Mouse (Mus musculus) spleen, adult 2 months (tissue): Measurements from ENCODE around the gene Rwdd2a. TPM values are rescaled to one million over a fixed set of nuclear protein-coding genes. Genes with fewer than 3 reads are reported as not detected.
"Not testable (repeated sequence)": the region's sequence is repeated elsewhere in the genome, so short reads cannot be mapped to it uniquely, and the experiment has no call there.

Experiments used
- DNase-seq, 2 experiments: peaks; one replicate each; pipeline versions ENCODE4 v3.0.0 to v3.0.0-alpha.2; 2012 to 2021; ENCODE audit warnings: low spot score in 2 of 2, low read depth in 1 of 2
- H3K27ac ChIP-seq: fragments of 200-500 bp; 2 replicates; pipeline ENCODE4 v1.5.1; 2012; ENCODE audit warnings: low read length, inconsistent platforms; ENCODE audit not compliant: insufficient read depth
- H3K27me3 ChIP-seq: fragments of 200-500 bp; 2 replicates; pipeline ENCODE4 v1.6.1; 2012; ENCODE audit warnings: mild to moderate bottlenecking, moderate library complexity, low read length, inconsistent platforms; ENCODE audit not compliant: control insufficient read depth, insufficient read depth
- H3K36me3 ChIP-seq: fragments of 200-500 bp; 2 replicates; pipeline ENCODE4 v1.6.1; 2012; ENCODE audit warnings: mild to moderate bottlenecking, low read length, inconsistent platforms; ENCODE audit not compliant: control insufficient read depth, insufficient read depth
- H3K4me1 ChIP-seq: fragments of 200-500 bp; 2 replicates; pipeline ENCODE4 v1.6.1; 2011; ENCODE audit warnings: inconsistent platforms; ENCODE audit not compliant: control insufficient read depth, insufficient read depth, insufficient read length
- H3K4me3 ChIP-seq: fragments of 200-500 bp; 2 replicates; pipeline ENCODE4 v1.5.1; 2011; ENCODE audit warnings: mild to moderate bottlenecking, inconsistent platforms; ENCODE audit not compliant: insufficient read depth, insufficient read length; ENCODE audit errors: extremely low read depth
- CTCF ChIP-seq: fragments of 200-500 bp; IDR thresholded peaks from 2 replicates; pipeline ENCODE4 v1.5.1; 2011; ENCODE audit warnings: mild to moderate bottlenecking, inconsistent platforms; ENCODE audit not compliant: insufficient read depth, insufficient read length, insufficient replicate concordance; ENCODE audit errors: extremely low read depth
- POLR2A ChIP-seq: fragments of 200-500 bp; IDR thresholded peaks from 2 replicates; pipeline ENCODE4 v1.6.1; 2011; ENCODE audit warnings: low read depth, low read length, inconsistent platforms
- WGBS: fragments of 180-500 bp; shearing (Covaris S2); methylation state at CpG from one replicate; pipeline ENCODE4 v1.1.7; 2018; 5-methylcytosine and 5-hydroxymethylcytosine counted together
- polyA plus RNA-seq: library from polyadenylated mRNA; depleted of rRNA; stranded (reverse); fragments of >200 nt; gene quantifications from 2 replicates; pipeline ENCODE4 v1.2.3, GENCODE M21; 2012

Rwdd2a gene
- polyA plus RNA-seq, 1 experiment = 0.96 TPM

DNA sequence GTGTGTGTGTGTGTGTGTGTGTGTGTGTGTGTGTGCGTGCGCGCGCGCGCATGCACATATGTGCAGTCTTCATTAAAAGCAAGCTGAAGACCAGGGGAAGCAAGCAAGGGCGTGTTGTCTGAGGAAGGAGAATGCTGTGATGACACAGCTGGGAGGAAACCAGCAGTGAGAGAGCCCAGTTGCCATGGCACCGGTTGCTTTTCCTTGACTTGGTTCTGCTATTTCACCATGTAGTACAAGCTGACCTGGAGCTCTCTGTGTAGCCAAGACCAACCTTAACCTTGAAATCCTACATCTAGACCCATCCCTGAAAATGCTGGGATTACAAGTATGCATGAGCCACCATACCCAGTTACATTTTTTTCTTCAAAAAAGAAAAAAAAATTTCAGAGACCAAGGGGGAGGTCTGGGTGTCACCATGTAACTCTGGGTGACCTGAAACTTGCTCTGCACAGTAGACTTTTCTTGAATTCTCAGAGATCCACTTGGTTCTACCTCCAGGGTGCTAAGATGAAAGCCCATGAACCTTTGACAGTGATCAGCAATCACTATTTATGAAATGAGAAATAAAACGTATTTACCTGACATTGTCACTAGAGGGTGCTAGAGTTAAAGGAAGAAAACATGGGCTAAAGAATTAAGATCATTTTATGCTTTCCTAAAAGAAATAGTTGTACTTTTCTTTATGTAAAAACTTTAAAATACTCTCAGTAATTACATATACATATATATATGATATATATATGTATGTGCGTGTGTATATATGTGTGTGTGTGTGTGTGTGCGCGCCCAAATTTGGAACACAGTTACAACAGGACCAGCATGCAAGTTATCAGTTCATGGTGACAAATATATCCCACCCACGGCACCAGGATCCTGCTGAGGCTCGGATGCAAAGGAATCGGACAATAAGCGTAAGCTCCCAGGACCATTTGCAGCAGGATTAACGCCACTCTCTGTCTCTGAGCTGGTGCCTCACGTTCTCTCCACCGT, 21.2 kb downstream of the Rwdd2a start:
- DNase-seq = no peak
- Histone ChIP-seq H3K36me3 (no peaks in the 10 kb centered on the region), H3K4me3 (no peak overlapping the region), H3K4me1 (no peaks in the 10 kb centered on the region), H3K27me3 (no peaks in the 10 kb centered on the region), H3K27ac (no peak overlapping the region)
- WGBS = 71% methylated on average over 19 of the region's 19 CpGs
- no peak for TF ChIP-seq POLR2A
- no peak for TF ChIP-seq CTCF

DNA sequence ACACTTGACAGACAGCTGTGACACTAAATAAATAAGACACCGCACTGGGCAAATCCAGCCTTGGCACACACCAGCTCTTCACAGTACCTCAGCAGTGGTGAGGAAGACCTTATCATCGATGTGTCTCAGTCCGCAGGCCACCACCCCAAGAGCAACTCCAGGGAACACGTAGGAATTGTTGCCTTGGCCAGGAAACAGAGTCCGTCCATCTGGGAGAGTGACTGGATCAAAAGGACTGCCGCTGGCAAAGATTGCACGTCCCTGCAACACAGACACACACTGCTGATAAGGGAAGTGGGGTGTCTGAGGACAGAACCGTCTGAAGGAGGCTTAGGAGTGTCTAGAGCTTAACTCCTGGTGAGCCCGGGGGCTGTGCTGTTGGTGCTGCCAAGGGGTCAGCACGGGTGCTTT, 22.6 kb downstream of the Rwdd2a start:
- WGBS = 76% methylated on average over 10 of the region's 10 CpGs
- H3K27me3 ChIP-seq, H3K4me3 ChIP-seq, H3K4me1 ChIP-seq, H3K36me3 ChIP-seq, H3K27ac ChIP-seq, DNase-seq: not testable (repeated sequence)

DNA sequence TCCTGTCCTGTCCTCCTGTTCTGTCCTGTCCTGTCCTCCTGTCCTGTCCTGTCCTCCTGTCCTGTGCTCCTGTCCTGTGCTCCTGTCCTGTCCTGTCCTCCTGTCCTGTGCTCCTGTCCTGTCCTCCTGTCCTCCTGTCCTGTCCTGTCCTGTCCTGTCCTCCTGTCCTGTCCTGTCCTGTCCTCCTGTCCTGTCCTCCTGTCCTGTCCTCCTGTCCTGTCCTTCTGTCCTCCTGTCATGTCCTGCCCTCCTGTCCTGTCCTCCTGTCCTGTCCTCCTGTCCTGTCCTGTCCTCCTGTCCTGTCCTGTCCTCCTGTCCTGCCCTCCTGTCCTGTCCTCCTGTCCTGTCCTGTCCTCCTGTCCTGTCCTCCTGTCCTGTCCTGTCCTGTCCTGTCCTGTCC, 25.2 kb downstream of the Rwdd2a start:
- not testable (repeated sequence) for H3K4me3 ChIP-seq

DNA sequence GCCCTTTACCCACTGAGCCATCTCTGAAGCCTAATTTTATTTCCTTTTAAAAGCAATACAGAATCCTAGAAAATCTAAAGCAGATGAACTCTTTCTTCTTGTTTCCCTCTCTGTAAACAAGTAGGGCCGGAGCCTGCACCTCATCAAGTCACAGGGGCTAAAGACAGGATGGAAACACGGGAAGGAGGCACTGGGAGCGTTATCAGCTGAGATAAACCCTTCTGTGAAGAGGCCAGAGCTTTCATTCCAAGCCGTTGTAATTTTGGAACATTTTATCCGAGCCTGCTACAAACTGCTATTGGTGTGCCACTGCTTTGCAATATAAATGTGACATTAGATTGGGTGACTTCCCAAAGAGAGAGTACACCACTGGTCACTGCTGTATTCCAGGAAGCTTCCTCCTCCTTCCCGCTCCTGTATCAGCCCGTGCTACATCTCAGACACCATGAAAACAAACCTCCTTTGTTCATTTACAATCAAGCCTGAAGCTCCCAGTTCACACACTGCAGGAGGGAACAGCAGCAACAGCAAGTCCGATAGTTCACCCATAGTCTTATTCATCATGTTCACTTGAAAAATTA, 28.0 kb downstream of the Rwdd2a start:
- H3K36me3 ChIP-seq = no peaks in the 10 kb centered on the region
- no peaks in the 10 kb centered on the region for H3K4me1 ChIP-seq
- no peak overlapping the region for H3K27ac ChIP-seq
- no peak overlapping the region for H3K4me3 ChIP-seq
- no peaks in the 10 kb centered on the region for H3K27me3 ChIP-seq
- no peak for DNase-seq
- TF ChIP-seq POLR2A (no peak), CTCF (no peak)
- 75% methylated on average over 8 of the region's 8 CpGs for WGBS

More for the DNA sequence above, 25.2 kb downstream of the Rwdd2a start:
- DNase-seq, H3K36me3 ChIP-seq, H3K27me3 ChIP-seq, H3K27ac ChIP-seq, H3K4me1 ChIP-seq: not testable (repeated sequence)

DNA sequence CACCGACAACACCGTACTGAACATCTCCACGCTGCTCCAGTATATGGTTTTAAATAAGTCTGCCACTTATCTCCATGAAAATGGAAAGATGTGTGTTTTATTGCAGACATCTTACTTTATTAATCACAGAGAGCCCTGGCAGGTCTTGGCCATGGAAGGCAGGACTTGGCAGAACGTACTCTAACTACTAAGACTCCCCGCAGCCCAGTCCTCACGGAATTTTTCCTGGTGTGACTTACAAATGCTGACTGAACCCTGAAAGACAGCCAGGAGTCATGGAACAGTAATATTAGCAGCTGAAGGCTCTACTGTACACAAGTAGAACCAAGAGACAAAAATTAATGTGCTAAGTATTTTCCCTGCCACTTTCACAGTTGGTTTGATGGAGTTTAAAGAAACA, 34.0 kb downstream of the Rwdd2a start:
- H3K4me1 ChIP-seq = no peaks in the 10 kb centered on the region
- WGBS = 91% methylated on average over 6 of the region's 6 CpGs
- no peaks in the 10 kb centered on the region for H3K36me3 ChIP-seq
- H3K4me3 ChIP-seq = no peak overlapping the region
- H3K27me3 ChIP-seq = no peaks in the 10 kb centered on the region
- no peak for TF ChIP-seq CTCF
- H3K27ac ChIP-seq = no peak overlapping the region
- DNase-seq = no peak

DNA sequence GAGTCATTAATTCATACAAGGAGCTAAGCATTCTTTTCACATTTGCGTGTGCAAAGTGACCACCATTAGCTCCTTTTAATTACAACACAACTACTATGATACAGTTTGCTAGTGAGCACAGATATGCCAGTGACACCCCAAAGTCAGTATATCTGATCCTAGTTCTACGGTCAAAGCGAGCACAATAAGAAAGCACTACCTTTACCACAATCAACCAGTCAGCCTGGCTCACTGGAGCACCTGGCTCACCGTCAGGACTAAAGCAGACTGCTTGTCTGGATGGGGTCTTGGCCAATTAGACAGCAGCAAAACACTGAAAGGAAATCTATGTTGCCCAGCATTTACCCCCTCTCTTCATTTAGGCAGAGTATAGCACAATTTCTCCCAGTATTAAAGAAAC, 40.3 kb downstream of the Rwdd2a start:
- DNase-seq = no peak
- 89% methylated on average over 4 of the region's 4 CpGs for WGBS
- no peak for TF ChIP-seq POLR2A
- TF ChIP-seq CTCF = no peak
- H3K36me3 ChIP-seq = no peaks in the 10 kb centered on the region
- H3K4me3 ChIP-seq = no peak overlapping the region
- H3K27me3 ChIP-seq = no peaks in the 10 kb centered on the region
- no peaks in the 10 kb centered on the region for H3K4me1 ChIP-seq
- H3K27ac ChIP-seq = no peak overlapping the region

DNA sequence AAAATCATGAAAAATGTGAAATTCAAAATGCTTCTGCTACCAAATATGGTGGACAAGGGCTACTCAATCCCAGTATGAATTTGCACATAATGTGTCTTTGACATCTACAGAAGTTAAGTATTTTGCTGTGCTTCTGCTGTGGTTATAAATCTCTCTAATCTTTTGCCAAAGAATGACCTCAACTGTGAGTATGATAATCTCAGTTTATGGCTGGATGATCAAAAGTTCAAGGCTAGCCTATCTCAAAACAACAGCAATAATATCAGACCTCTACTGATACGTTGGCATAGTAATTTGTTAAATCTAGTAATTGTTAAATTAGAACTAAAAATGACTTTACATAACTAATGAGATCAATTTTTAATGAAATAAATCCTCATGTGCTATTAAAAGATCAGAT, 44.0 kb downstream of the Rwdd2a start:
- no peak for TF ChIP-seq CTCF
- TF ChIP-seq POLR2A = no peak

More for the DNA sequence above, 44.0 kb downstream of the Rwdd2a start:
- no peak overlapping the region for H3K4me3 ChIP-seq
- H3K27me3 ChIP-seq = no peaks in the 10 kb centered on the region
- H3K27ac ChIP-seq = no peak overlapping the region
- H3K4me1 ChIP-seq = no peaks in the 10 kb centered on the region; the same call in 1 of the 2 replicates
- no peak for DNase-seq
- 78% methylated on average over 1 of the region's 1 CpGs for WGBS
- H3K36me3 ChIP-seq = no peaks in the 10 kb centered on the region
